In genomic region chr10:115384221-115385017, GRCm38 (mm10) we compare ENCODE assay signal across 8 mouse cellular contexts. TPM values are rescaled to one million over a fixed set of nuclear protein-coding genes. Genes with fewer than 3 reads are reported as not detected.
DNase-seq lines count a peak whose midpoint lies in the region; ATAC-seq lines count a peak whose summit lies in the region.

Thap2 (minus strand) TSS chr10:115384443.
Zfc3h1 (plus strand) TSS chr10:115384959.

- under 1% methylated on average over 62 of the region's 65 CpGs for WGBS in hindbrain, embryonic 12.5 days

- 0 out of 2 replicates have a peak, but pooled peaks cover 9% of the 10 kb centered on the region for H3K36me3 ChIP-seq in hindbrain, embryonic 12.5 days

- H3K27me3 ChIP-seq in hindbrain, embryonic 12.5 days, result no peaks in the 10 kb centered on the region

- H3K9ac ChIP-seq in hindbrain, embryonic 12.5 days, result peak within 1 kb of the TSS; percentile 95

- peaks cover 40% of the 10 kb centered on the region for H3K4me1 ChIP-seq in hindbrain, embryonic 12.5 days

- peak within 1 kb of the TSS; percentile 98 for H3K4me3 ChIP-seq in hindbrain, embryonic 12.5 days

- no peaks in the 10 kb centered on the region for H3K9me3 ChIP-seq in hindbrain, embryonic 12.5 days (replicated peaks)

- peak; percentile 99 for DNase-seq in NIH3T3 (ENCODE audit: low read depth)
- DNase-seq in cerebellum, postnatal 10 days, result peak; percentile 98 to 99
- DNase-seq in frontal cortex, postnatal 10 days (ENCODE audit: low spot score in 2 of 2), result peak; percentile 98 to 99
- peak; percentile 98 to 99 for DNase-seq in layer of hippocampus, postnatal 14 days (ENCODE audit: low spot score in 2 of 2)
- DNase-seq in lung, postnatal 14 days, result peak; percentile 98
- peak; percentile 96 for DNase-seq in retina, adult 2 months (ENCODE audit: low read depth, low spot score)
- peak; percentile 96 to 98 for DNase-seq in thymus, postnatal 36 days

- peak within 1 kb of the TSS; percentile 66 for H3K4me2 ChIP-seq in hindbrain, embryonic 12.5 days (replicated peaks)

- H3K27ac ChIP-seq in hindbrain, embryonic 12.5 days, result peak within 1 kb of the TSS; percentile 99

- peak; percentile 99 for ATAC-seq in hindbrain, embryonic 12.5 days (ENCODE audit: low FRiP score)

RNA-seq across cellular contexts. Expression of gene Thap2, which starts in this region (rescaled TPM):
- 34.2 and 38.5 TPM in 2 replicates for polyA plus RNA-seq in hindbrain, embryonic 12.5 days (2016; fragmentation: Nextera tagmentation; extraction: Ambion mirVana)
- 10 to 100 TPM; 10.2 to 13.5 TPM for total RNA-seq in layer of hippocampus, postnatal 14 days (2021)

RNA-seq across cellular contexts. Expression of gene Zfc3h1, which starts in this region (rescaled TPM):
- 26.3 and 28.2 TPM in 2 replicates for polyA plus RNA-seq in hindbrain, embryonic 12.5 days (2016; fragmentation: Nextera tagmentation; extraction: Ambion mirVana)
- 10 to 100 TPM; 53.3 to 57.6 TPM for total RNA-seq in layer of hippocampus, postnatal 14 days (2021)

Comparison
In these comparisons a context has a peak if more than half of its experiments do, and no peak if none do; other contexts are left out.
1. Peak in every context shown above with its lines: DNase-seq, ATAC-seq, H3K4me3 ChIP-seq and H3K27ac ChIP-seq.